Mouse (Mus musculus): ENCODE measurements at regions not wholly inside any gene's neighbourhood (a gene's known extent, or its start where the extent isn't known, plus 50 kb on each side); places are given as distances from the start of the nearest gene placed in this dataset.

DNA sequence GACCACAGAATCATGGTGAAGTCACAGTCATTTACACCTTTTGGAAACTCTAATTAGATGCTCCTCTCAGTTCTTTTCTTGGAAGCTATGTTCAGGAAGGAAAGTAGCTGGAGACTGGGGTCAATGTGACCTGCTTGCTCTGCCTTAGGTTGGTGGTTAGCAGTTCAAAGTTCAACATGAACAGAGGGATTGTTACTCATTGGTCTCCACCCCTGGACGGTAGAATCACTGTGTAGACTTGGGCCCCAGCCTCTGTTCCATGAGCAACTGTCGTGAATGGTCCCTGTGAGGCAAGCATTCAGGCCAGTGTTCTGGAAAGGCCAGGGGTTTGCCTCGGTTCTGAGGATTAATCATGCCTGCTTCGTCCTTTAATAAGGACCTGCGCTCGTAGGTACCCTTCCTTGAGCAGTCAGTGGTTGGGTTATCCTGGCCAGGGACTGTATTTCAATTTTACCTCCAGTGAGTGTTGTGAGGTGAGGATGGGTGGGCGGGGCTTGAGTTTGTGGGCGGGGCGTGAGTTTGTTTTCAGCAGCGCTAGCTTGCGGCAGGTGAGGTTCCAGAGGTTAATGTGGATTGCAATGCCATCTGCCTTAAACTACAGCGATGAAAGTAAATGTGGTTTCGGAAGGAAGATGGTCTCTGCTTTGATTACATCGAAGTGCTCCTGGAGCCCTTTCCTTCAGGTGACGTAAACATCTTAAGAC lies 152.6 kb upstream of the Pou3f3 start:
- Histone ChIP-seq H3K4me1 (ENCODE audit: insufficient read depth) (peaks cover 7% of the 10 kb centered on the region), H3K4me2 (ENCODE audit: low read depth, low read length) (no peak overlapping the region), H3K4me3 (ENCODE audit: low read depth, low read length) (no peak overlapping the region), H3K9me3 (ENCODE audit: low read length) (no peaks in the 10 kb centered on the region), H3K9ac (replicated peaks) (no peak overlapping the region), H3K27ac (ENCODE audit: low read depth) (peak overlapping the region; percentile 81; the same call in 1 of the 2 replicates), H3K36me3 (replicated peaks; ENCODE audit: insufficient read depth, low read length) (no peaks in the 10 kb centered on the region), H3K27me3 (ENCODE audit: insufficient read depth, low read length) (no peaks in the 10 kb centered on the region)
- 31% methylated on average over 15 of the region's 15 CpGs for WGBS (ENCODE audit: insufficient replicate concordance)
- peak; percentile 42 for DNase-seq
- no peak for TF ChIP-seq CTCF (IDR thresholded peaks at IDR 0.05; ENCODE audit: low read depth)
- no peak for TF ChIP-seq EP300 (IDR thresholded peaks at IDR 0.05; ENCODE audit: low read depth)
- ATAC-seq: peak; percentile 62

DNA sequence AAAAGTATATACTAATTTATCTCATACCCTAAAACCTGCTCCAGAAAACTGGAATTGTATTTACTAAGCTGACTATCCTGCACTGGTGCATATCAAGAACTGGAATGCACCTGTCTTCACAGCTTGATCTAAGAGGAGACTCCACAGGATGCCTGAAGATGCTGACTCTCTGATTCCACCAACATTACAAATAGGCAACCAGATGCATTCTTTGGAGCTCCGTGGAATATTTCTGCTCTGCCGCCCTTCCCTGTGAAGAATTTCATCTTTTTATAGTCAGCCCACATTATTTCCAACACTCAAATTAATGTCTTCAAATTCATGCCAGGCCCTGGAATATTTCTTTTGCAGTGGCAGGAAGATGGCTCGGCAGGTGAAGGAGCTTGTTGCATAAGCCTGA lies 148.7 kb upstream of the Pou3f3 start:
- no peak for ATAC-seq
- Histone ChIP-seq H3K9ac (replicated peaks) (no peak overlapping the region), H3K27ac (ENCODE audit: low read depth) (no peak overlapping the region), H3K4me3 (ENCODE audit: low read depth, low read length) (no peak overlapping the region), H3K36me3 (replicated peaks; ENCODE audit: insufficient read depth, low read length) (no peaks in the 10 kb centered on the region), H3K9me3 (ENCODE audit: low read length) (no peaks in the 10 kb centered on the region), H3K4me1 (ENCODE audit: insufficient read depth) (peaks cover 7% of the 10 kb centered on the region; the same call in 1 of the 2 replicates), H3K4me2 (ENCODE audit: low read depth, low read length) (no peak overlapping the region), H3K27me3 (ENCODE audit: insufficient read depth, low read length) (no peaks in the 10 kb centered on the region)
- no peak for TF ChIP-seq CTCF (IDR thresholded peaks at IDR 0.05; ENCODE audit: low read depth)
- no peak for TF ChIP-seq EP300 (IDR thresholded peaks at IDR 0.05; ENCODE audit: low read depth)
- DNase-seq: no peak
- 83% methylated on average over 3 of the region's 3 CpGs for WGBS (ENCODE audit: insufficient replicate concordance)

DNA sequence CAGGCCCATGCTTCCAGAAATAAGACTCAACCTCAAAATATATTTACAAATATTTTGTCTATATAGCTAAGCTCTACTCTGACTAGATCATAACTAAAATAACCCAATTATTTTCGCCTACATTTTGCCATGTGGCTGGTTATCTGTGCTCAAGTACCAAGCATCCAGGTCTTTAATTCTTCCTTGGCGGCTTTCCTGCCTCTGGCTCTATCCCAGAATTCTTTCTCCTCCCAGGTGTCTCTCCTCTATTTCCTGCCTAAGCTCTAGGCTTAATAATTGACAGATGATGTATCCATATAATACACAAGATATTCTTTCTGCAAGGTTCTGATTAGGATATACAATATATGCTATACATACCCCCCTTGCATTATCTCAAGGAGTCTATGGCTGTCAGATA lies 138.3 kb upstream of the Pou3f3 start:
- DNase-seq (no peak), ATAC-seq (no peak)
- Histone ChIP-seq H3K27me3 (ENCODE audit: insufficient read depth, low read length) (no peaks in the 10 kb centered on the region), H3K4me2 (ENCODE audit: low read depth, low read length) (no peak overlapping the region), H3K4me1 (ENCODE audit: insufficient read depth) (no peaks in the 10 kb centered on the region), H3K4me3 (ENCODE audit: low read depth, low read length) (no peak overlapping the region), H3K9me3 (ENCODE audit: low read length) (no peaks in the 10 kb centered on the region), H3K36me3 (replicated peaks; ENCODE audit: insufficient read depth, low read length) (no peaks in the 10 kb centered on the region), H3K27ac (ENCODE audit: low read depth) (no peak overlapping the region), H3K9ac (replicated peaks) (no peak overlapping the region)
- no peak for TF ChIP-seq CTCF (IDR thresholded peaks at IDR 0.05; ENCODE audit: low read depth)
- TF ChIP-seq EP300 (IDR thresholded peaks at IDR 0.05; ENCODE audit: low read depth): no peak
- 61% methylated on average over 2 of the region's 2 CpGs for WGBS (ENCODE audit: insufficient replicate concordance)

DNA sequence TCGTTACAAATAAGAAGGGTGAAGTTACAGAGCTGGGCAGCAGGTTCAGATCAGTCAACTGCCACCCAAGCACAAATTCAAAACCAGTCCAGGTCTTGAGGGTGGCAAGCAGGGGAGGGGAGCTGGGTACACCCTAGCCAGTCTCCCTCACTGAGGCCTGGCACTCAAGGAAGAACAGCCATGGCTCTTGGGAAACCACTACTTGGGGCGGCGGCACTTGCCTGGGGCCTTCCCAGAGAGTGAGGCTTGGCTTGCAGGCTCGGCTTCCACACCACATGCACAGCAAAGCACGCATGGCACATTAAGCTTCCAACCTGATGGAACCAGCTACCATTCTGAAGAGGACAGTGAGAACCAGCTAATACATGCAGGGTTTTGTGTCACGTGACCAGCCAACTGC lies 127.9 kb upstream of the Pou3f3 start:
- no peak for TF ChIP-seq EP300 (IDR thresholded peaks at IDR 0.05; ENCODE audit: low read depth)
- no peak for TF ChIP-seq CTCF (IDR thresholded peaks at IDR 0.05; ENCODE audit: low read depth)
- H3K4me2 ChIP-seq (ENCODE audit: low read depth, low read length): no peak overlapping the region
- H3K4me1 ChIP-seq (ENCODE audit: insufficient read depth): no peaks in the 10 kb centered on the region
- H3K36me3 ChIP-seq (replicated peaks; ENCODE audit: insufficient read depth, low read length): no peaks in the 10 kb centered on the region
- ATAC-seq (no peak), DNase-seq (no peak)
- no peaks in the 10 kb centered on the region for H3K9me3 ChIP-seq (ENCODE audit: low read length)
- no peak overlapping the region for H3K27ac ChIP-seq (ENCODE audit: low read depth)
- H3K9ac ChIP-seq (replicated peaks): no peak overlapping the region
- 72% methylated on average over 6 of the region's 6 CpGs for WGBS (ENCODE audit: insufficient replicate concordance)
- H3K4me3 ChIP-seq (ENCODE audit: low read depth, low read length): no peak overlapping the region
- H3K27me3 ChIP-seq (ENCODE audit: insufficient read depth, low read length): no peaks in the 10 kb centered on the region

DNA sequence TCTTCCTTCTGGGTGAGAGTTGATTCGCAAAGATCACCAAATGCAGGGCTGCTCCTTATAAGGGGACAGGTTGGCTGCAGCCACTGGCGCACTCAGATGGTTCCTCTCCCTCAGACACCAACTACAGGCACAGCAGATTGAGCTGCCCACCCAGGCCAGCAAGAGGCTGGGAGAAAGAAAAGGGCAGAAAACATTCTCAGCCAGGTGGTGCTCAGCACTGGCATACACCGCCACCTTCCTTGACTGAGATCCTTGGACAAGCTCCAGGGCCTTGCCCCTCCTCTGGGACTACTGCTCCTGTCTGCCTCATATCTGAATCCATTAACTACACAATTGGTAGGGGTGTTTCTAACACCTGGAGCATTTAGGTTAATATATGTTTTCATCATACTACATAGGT lies 110.4 kb upstream of the Pou3f3 start:
- no peak overlapping the region for H3K4me2 ChIP-seq (ENCODE audit: low read depth, low read length)
- TF ChIP-seq CTCF (IDR thresholded peaks at IDR 0.05; ENCODE audit: low read depth) (no peak), EP300 (IDR thresholded peaks at IDR 0.05; ENCODE audit: low read depth) (no peak)

DNA sequence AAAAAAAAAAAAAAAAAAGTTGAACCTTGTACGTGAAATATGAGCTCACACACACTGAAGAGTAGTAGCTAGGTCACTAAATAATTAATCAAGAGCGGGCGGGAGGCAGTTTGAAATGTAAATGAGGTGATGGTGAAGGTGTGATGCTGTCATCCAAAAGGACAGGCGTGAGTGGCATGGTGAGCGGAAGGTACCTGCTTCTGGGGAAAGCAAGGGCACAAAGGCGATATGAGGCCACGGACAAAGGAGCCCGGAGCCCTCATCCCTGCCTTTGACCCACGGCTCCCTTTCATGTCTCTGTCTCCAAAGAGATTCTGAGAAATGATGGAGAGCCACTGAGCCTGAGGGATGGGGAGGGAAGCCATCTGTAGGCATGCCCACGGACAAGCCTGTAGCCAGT lies 107.1 kb upstream of the Pou3f3 start:
- no peak overlapping the region for H3K4me2 ChIP-seq (ENCODE audit: low read depth, low read length)
- H3K4me1 ChIP-seq (ENCODE audit: insufficient read depth): 0 out of 2 replicates have a peak, but pooled peaks cover 3% of the 10 kb centered on the region
- DNase-seq (no peak), ATAC-seq (no peak)
- no peak overlapping the region for H3K4me3 ChIP-seq (ENCODE audit: low read depth, low read length)
- 21% methylated on average over 10 of the region's 10 CpGs for WGBS (ENCODE audit: insufficient replicate concordance)
- TF ChIP-seq CTCF (IDR thresholded peaks at IDR 0.05; ENCODE audit: low read depth) (no peak), EP300 (IDR thresholded peaks at IDR 0.05; ENCODE audit: low read depth) (no peak)
- H3K27me3 ChIP-seq (ENCODE audit: insufficient read depth, low read length): no peaks in the 10 kb centered on the region
- H3K27ac ChIP-seq (ENCODE audit: low read depth): no peak overlapping the region
- no peak overlapping the region for H3K9ac ChIP-seq (replicated peaks)
- H3K9me3 ChIP-seq (ENCODE audit: low read length): no peaks in the 10 kb centered on the region
- no peaks in the 10 kb centered on the region for H3K36me3 ChIP-seq (replicated peaks; ENCODE audit: insufficient read depth, low read length)

More for the DNA sequence above, 110.4 kb upstream of the Pou3f3 start:
- Histone ChIP-seq H3K4me1 (ENCODE audit: insufficient read depth) (no peaks in the 10 kb centered on the region), H3K27me3 (ENCODE audit: insufficient read depth, low read length) (no peaks in the 10 kb centered on the region), H3K9ac (replicated peaks) (no peak overlapping the region), H3K36me3 (replicated peaks; ENCODE audit: insufficient read depth, low read length) (no peaks in the 10 kb centered on the region), H3K4me3 (ENCODE audit: low read depth, low read length) (no peak overlapping the region), H3K27ac (ENCODE audit: low read depth) (no peak overlapping the region), H3K9me3 (ENCODE audit: low read length) (no peaks in the 10 kb centered on the region)
- 80% methylated on average over 3 of the region's 3 CpGs for WGBS (ENCODE audit: insufficient replicate concordance)
- DNase-seq (no peak), ATAC-seq (no peak)

Measured in liver, postnatal 0 days (tissue).